16 mouse cellular contexts compared by ENCODE assay signal in the genomic region with DNA sequence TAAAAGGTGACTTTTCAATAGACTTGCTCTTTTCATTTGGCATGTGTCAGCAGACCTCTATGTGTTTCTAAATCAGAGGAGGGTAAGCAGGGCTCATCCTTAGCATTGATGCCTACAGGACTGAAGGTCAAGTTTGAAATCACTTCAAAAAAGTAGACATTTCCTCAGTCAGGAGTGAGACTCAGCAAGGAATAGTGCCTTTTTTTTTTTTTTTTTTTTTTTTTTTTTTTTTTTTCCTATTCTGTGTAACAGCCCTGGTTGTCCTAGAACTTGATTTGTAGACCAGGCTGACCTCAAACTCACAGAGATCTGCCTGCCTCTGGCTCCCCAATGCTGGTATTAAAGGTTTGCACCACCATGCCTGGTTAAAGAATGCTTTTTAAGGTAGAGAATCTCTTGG.
"Had no signal": no experiment of that assay in that cellular context is flagged by ENCODE, and none has a peak within 500 bp of the region (broad histone marks: within the 10 kb centered on the region; RNA-seq: fewer than 3 reads in every experiment).

No protein-coding gene starts in this region.

- H3K4me3 ChIP-seq: neural tube, embryonic 13.5 days; neural tube, embryonic 15.5 days; stomach, embryonic 15.5 days had no signal

- H3K9ac ChIP-seq: neural tube, embryonic 13.5 days; neural tube, embryonic 15.5 days; stomach, embryonic 15.5 days had no signal

- DNase-seq: retina, postnatal 1 day; right cerebral cortex, adult 18-20 months; right cerebral cortex, postnatal 14 days; right cerebral cortex, postnatal 25 days; right cerebral cortex, postnatal 4 days; spleen, adult 18-20 months; thymus, adult 18-20 months; thymus, adult 2 months; thymus, postnatal 14 days; thymus, postnatal 25 days; thymus, postnatal 36 days; thymus, postnatal 4 days had no signal

- H3K27ac ChIP-seq: neural tube, embryonic 13.5 days; neural tube, embryonic 15.5 days; stomach, embryonic 15.5 days; stomach, postnatal 0 days had no signal

- H3K27me3 ChIP-seq: stomach, embryonic 15.5 days had no signal

- H3K4me1 ChIP-seq: neural tube, embryonic 15.5 days; stomach, embryonic 15.5 days had no signal

- H3K4me2 ChIP-seq: neural tube, embryonic 13.5 days; neural tube, embryonic 15.5 days; stomach, embryonic 15.5 days had no signal

- H3K9me3 ChIP-seq: neural tube, embryonic 13.5 days; neural tube, embryonic 15.5 days; stomach, embryonic 15.5 days had no signal
